Mouse (Mus musculus) cortical plate, adult 2 months (tissue): ENCODE measurements around the gene Lsm2. TPM values are rescaled to one million over a fixed set of nuclear protein-coding genes. Genes with fewer than 3 reads are reported as not detected.
A peak's percentile ranks its signal among the peaks of the same experiment; 100 is the strongest.

Experiments used
- H3K27ac ChIP-seq: fragments of 200-500 bp; 2 replicates; pipeline ENCODE4 v1.5.1; 2012; ENCODE audit warnings: low read length, control low read depth, inconsistent platforms; ENCODE audit not compliant: insufficient read depth
- H3K4me1 ChIP-seq: fragments of 200-500 bp; 2 replicates; pipeline ENCODE4 v1.6.1; 2011; ENCODE audit warnings: low read length; ENCODE audit not compliant: control insufficient read depth, insufficient read depth
- H3K4me3 ChIP-seq: fragments of 200-500 bp; 2 replicates; pipeline ENCODE4 v1.5.1; 2011; ENCODE audit warnings: mild to moderate bottlenecking, low read length, control low read depth; ENCODE audit not compliant: insufficient read depth
- CTCF ChIP-seq: fragments of 200-500 bp; IDR thresholded peaks from 2 replicates; pipeline ENCODE4 v1.5.1; 2011; ENCODE audit warnings: mild to moderate bottlenecking, control low read depth, low read length; ENCODE audit not compliant: insufficient read depth; ENCODE audit errors: extremely low read depth
- POLR2A ChIP-seq: fragments of 200-500 bp; IDR thresholded peaks from 2 replicates; pipeline ENCODE4 v1.6.1; 2011; ENCODE audit warnings: mild to moderate bottlenecking, low read length, control low read depth; ENCODE audit not compliant: insufficient read depth; ENCODE audit errors: extremely low read depth
- polyA plus RNA-seq: library from polyadenylated mRNA; depleted of rRNA; stranded (reverse); fragments of >200 nt; gene quantifications from 2 replicates; pipeline ENCODE4 v1.2.3, GENCODE M21; 2012

The Lsm2 gene
- polyA plus RNA-seq, 1 experiment, result 36.9 TPM

- Histone ChIP-seq H3K4me1 (no peaks in the 10 kb centered on the region), H3K27ac (no peak within 1 kb of the TSS), H3K4me3 (no peak within 1 kb of the TSS)
- TF ChIP-seq POLR2A (no peak), CTCF (no peak)
Measured at GRCm38 (mm10) chr17:35016376-35016775, 34.7 kb downstream of the Lsm2 start, which contains the start of gene Vwa7. TSS of gene Vwa7 (plus strand) at chr17:35016579.

- no peaks in the 10 kb centered on the region for H3K4me1 ChIP-seq
- no peak overlapping the region for H3K27ac ChIP-seq
- TF ChIP-seq POLR2A, result no peak
- TF ChIP-seq CTCF, result no peak
- H3K4me3 ChIP-seq, result no peak overlapping the region
Measured at GRCm38 (mm10) chr17:35016791-35017705, 35.4 kb downstream of the Lsm2 start.

DNA sequence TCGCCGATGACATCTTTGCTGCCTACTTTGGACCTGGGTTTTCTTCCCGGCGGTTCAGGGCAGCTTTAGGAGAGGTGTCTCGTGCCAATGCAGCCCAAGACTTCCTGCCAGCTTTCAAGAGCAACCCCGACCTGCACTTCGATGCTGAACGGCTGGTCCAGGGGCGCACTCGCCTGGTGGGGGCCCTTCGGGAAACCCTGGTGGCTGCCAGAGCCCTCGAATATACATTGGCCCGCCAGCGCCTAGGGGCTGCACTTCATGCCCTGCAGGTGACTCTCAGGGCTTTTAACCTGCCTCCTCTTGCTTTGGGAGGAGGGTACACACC, 36.0 kb downstream of the Lsm2 start:
- no peak overlapping the region for H3K27ac ChIP-seq
- no peaks in the 10 kb centered on the region for H3K4me1 ChIP-seq
- H3K4me3 ChIP-seq, result no peak overlapping the region

DNA sequence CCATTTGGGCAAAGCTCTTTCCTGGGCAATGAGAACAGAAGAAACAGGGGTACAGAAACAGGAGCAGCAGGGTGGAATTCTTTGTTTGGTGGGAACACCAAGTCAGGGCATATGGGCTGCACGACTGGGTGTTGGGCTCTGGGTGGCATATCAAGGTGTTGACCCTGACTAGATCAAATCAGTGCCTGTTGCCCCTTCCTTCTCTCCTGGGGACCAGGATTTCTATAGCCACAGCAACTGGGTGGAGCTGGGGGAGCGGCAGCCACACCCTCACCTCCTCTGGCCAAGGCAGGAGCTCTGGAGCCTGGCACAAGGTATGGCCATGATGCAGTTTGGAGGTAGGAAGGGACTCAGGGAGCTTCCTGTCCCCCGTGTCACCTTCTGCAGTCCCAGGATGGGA, 36.5 kb downstream of the Lsm2 start:
- Histone ChIP-seq H3K27ac (no peak overlapping the region), H3K4me3 (no peak overlapping the region), H3K4me1 (no peaks in the 10 kb centered on the region)
- TF ChIP-seq CTCF (no peak), POLR2A (no peak)

More for the DNA sequence above, 36.0 kb downstream of the Lsm2 start:
- TF ChIP-seq CTCF (no peak), POLR2A (no peak)

DNA sequence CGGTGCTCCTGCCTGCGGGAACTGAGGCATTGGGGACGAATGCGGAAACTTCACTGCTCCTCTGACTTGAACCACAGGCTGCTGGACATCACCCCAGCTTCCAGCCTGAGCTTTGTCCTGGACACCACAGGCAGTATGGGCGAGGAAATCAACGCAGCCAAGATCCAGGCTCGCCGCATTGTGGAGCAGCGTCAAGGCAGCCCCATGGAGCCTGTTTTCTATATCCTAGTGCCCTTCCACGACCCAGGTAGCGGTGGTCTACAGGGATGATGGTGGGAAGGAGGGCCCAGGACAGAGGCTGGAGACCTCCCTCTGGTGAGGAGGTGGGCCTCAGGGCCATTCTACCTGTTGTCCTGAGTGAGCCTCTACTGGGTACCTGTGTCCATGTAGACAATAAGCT, 38.2 kb downstream of the Lsm2 start:
- no peak overlapping the region for H3K4me3 ChIP-seq
- H3K27ac ChIP-seq, result no peak overlapping the region
- TF ChIP-seq CTCF, result no peak
- TF ChIP-seq POLR2A, result no peak
- no peaks in the 10 kb centered on the region for H3K4me1 ChIP-seq

DNA sequence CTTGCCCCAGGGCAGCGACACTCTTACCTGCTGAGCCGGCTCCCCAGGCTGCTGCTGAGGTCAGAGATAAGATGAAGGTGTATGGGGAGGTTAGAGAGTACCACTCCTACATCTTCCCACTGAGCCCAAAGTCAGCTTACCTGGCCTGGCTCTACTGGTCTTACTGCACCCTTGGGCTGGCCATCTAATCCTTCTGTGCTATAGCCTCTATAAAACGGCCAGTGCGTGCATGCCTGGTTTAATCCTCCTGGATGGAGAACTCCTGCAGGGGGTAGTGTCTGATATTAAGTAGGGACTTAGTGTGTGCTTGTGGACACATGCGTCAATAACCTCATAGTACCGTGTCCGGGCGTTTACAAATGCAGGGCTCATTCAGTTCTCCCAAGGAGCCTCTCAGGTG, 38.9 kb downstream of the Lsm2 start:
- Histone ChIP-seq H3K27ac (no peak overlapping the region), H3K4me3 (no peak overlapping the region), H3K4me1 (no peaks in the 10 kb centered on the region)
- TF ChIP-seq POLR2A, result no peak
- no peak for TF ChIP-seq CTCF

DNA sequence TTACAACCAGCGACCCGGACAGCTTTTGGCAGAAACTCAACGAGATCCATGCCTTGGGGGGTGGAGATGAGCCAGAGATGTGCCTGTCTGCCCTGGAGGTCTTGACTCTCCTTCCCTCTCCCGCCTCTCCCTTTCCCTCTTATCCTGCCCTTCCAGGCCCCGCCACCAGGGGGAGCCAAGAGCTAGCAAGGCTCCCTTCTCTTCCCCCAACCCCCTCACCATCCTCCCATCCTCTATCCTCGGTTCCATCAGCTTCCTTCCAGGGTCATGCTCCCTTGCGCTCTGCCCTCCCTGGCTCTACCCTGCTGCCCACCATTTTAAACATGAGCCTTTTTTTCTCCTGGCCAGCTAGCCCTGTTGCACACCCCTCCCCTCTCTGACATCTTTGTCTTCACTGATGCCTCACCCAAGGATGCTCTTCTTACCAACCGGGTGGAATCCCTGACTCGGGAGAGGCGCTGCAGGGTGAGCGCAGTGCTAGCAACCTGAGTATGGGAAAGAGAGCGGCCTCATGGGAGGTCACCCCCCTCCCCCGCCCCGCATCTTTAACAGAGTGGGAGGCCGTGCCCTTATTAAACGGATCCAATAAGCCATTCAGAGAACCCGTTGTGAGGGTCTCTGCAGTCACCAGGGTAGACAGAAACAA, 39.6 kb downstream of the Lsm2 start:
- H3K4me1 ChIP-seq, result no peaks in the 10 kb centered on the region
- no peak for TF ChIP-seq POLR2A
- TF ChIP-seq CTCF, result peak; percentile 93
- no peak overlapping the region for H3K27ac ChIP-seq
- no peak overlapping the region; the same call in 1 of the 2 replicates for H3K4me3 ChIP-seq

DNA sequence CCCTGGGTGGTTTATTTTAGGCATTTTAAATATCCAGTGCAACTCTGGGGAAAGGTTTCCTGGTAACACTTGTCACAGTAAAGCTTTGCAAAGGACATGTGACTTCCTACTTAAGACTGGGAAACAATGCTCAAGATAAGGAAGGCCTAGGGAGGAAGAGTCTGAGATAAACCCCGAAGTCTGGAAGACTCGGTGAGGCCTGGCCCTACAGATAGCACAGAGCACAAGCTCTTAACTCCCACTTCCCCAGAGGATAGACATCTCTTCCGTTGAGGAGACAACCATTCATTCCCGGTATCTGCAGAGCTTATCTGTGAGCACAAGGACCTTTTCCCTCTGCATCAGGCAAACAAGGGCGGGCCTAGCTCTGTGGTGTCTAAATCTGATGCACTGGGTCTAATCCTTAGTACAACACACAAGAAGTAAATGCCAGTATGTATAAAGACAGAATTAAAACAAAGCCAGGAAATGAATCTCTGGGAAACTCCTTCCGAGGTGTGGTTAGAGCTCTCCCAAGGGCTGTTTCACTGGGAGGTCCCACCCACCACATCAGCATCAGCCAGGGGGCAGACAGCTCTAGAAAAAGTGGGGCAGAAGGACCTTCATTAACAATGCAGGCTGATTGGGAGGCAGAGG, 40.3 kb downstream of the Lsm2 start:
- TF ChIP-seq CTCF (no peak), POLR2A (no peak)
- Histone ChIP-seq H3K4me1 (no peaks in the 10 kb centered on the region), H3K27ac (no peak overlapping the region)

GRCm38 (mm10) chr17:35022541-35023060, 40.9 kb downstream of the Lsm2 start:
- no peak overlapping the region for H3K27ac ChIP-seq
- H3K4me3 ChIP-seq, result no peak overlapping the region
- TF ChIP-seq POLR2A (no peak), CTCF (no peak)
- no peaks in the 10 kb centered on the region for H3K4me1 ChIP-seq

More for the DNA sequence above, 40.3 kb downstream of the Lsm2 start:
- no peak overlapping the region for H3K4me3 ChIP-seq
